ENCODE assay signal across 20 mouse cellular contexts in the genomic region with DNA sequence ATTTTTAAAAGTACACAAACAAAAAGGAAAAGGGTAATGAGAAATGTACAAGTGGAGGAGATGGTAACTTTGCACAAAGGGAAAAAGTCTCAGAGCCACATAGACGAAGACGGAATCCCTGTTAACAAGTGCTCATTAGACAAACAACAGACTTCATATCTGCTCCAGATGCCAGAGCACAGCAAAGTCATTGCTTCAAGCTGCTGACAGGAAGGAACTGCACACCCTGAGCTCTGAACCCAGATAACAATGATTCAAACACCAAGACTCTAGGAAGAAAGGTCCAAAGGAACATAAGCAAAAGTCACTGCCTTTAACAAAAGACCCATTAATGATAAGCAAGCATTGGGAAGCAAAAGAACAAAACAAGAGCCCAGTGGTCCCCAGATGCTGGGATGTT.
DNase-seq lines count a peak whose midpoint lies in the region; ATAC-seq and TF ChIP-seq lines count a peak whose summit lies in the region.
"Had no signal": no experiment of that assay in that cellular context is flagged by ENCODE, and none has a peak within 500 bp of the region (broad histone marks: within the 10 kb centered on the region; RNA-seq: fewer than 3 reads in every experiment).

No protein-coding gene starts in this region.

- no peak overlapping the region; the same call in 1 of the 2 replicates for H3K27ac ChIP-seq in heart, embryonic 10.5 days
- H3K27ac ChIP-seq in liver, postnatal 0 days (ENCODE audit: low read depth): no peak overlapping the region
- peak overlapping the region; percentile 56 for H3K27ac ChIP-seq in heart, postnatal 0 days (ENCODE audit: low read depth)
- H3K27ac ChIP-seq in midbrain, embryonic 16.5 days (ENCODE audit: low read length): no peak overlapping the region
- H3K27ac ChIP-seq: forebrain, embryonic 12.5 days; hindbrain, embryonic 10.5 days; hindbrain, postnatal 0 days; limb, embryonic 15.5 days; midbrain, embryonic 13.5 days had no signal

- TF ChIP-seq CTCF in liver, postnatal 0 days (IDR thresholded peaks at IDR 0.05; ENCODE audit: low read depth): no peak
- TF ChIP-seq CTCF in heart, postnatal 0 days (IDR thresholded peaks at IDR 0.05; ENCODE audit: low read depth): no peak

- no peak overlapping the region for H3K4me2 ChIP-seq in liver, postnatal 0 days (ENCODE audit: low read depth, low read length)
- H3K4me2 ChIP-seq in heart, postnatal 0 days (ENCODE audit: low read depth, low read length): no peak overlapping the region
- no peak overlapping the region for H3K4me2 ChIP-seq in midbrain, embryonic 16.5 days (ENCODE audit: low read length)
- H3K4me2 ChIP-seq: forebrain, embryonic 12.5 days; limb, embryonic 15.5 days; midbrain, embryonic 13.5 days had no signal

- peaks cover 21% of the 10 kb centered on the region for H3K4me1 ChIP-seq in heart, embryonic 10.5 days
- no peaks in the 10 kb centered on the region for H3K4me1 ChIP-seq in liver, postnatal 0 days (ENCODE audit: insufficient read depth)
- H3K4me1 ChIP-seq in heart, postnatal 0 days (ENCODE audit: control insufficient read depth, insufficient read depth): peaks cover 15% of the 10 kb centered on the region
- no peaks in the 10 kb centered on the region for H3K4me1 ChIP-seq in midbrain, embryonic 16.5 days (ENCODE audit: control insufficient read depth, insufficient read depth, low read length)
- H3K4me1 ChIP-seq: forebrain, embryonic 12.5 days; hindbrain, embryonic 10.5 days; limb, embryonic 15.5 days; midbrain, embryonic 13.5 days had no signal

- no peaks in the 10 kb centered on the region for H3K36me3 ChIP-seq in heart, embryonic 10.5 days
- H3K36me3 ChIP-seq in liver, postnatal 0 days (replicated peaks; ENCODE audit: insufficient read depth, low read length): no peaks in the 10 kb centered on the region
- no peaks in the 10 kb centered on the region for H3K36me3 ChIP-seq in heart, postnatal 0 days (replicated peaks; ENCODE audit: control insufficient read depth, insufficient read depth, low read length)
- H3K36me3 ChIP-seq in midbrain, embryonic 16.5 days (ENCODE audit: control insufficient read depth, insufficient read depth, low read length): no peaks in the 10 kb centered on the region
- H3K36me3 ChIP-seq: forebrain, embryonic 12.5 days; hindbrain, embryonic 10.5 days; limb, embryonic 15.5 days; midbrain, embryonic 13.5 days had no signal

- 8% methylated on average over 2 of the region's 2 CpGs for WGBS in heart, embryonic 10.5 days
- WGBS in liver, postnatal 0 days (ENCODE audit: insufficient replicate concordance): 43% methylated on average over 2 of the region's 2 CpGs
- 16% methylated on average over 2 of the region's 2 CpGs for WGBS in heart, postnatal 0 days
- WGBS in midbrain, embryonic 16.5 days: 95% methylated on average over 2 of the region's 2 CpGs

- no peak overlapping the region for H3K4me3 ChIP-seq in heart, embryonic 10.5 days
- no peak overlapping the region for H3K4me3 ChIP-seq in liver, postnatal 0 days (ENCODE audit: low read depth, low read length)
- no peak overlapping the region for H3K4me3 ChIP-seq in heart, postnatal 0 days (ENCODE audit: low read depth, low read length)
- no peak overlapping the region for H3K4me3 ChIP-seq in midbrain, embryonic 16.5 days (ENCODE audit: low read depth, low read length)
- H3K4me3 ChIP-seq: forebrain, embryonic 12.5 days; hindbrain, embryonic 10.5 days; limb, embryonic 15.5 days; midbrain, embryonic 13.5 days had no signal

- H3K9me3 ChIP-seq in heart, embryonic 10.5 days: no peaks in the 10 kb centered on the region
- no peaks in the 10 kb centered on the region for H3K9me3 ChIP-seq in liver, postnatal 0 days (ENCODE audit: low read length)
- H3K9me3 ChIP-seq in heart, postnatal 0 days (replicated peaks; ENCODE audit: control insufficient read depth, low read length): no peaks in the 10 kb centered on the region
- no peaks in the 10 kb centered on the region for H3K9me3 ChIP-seq in midbrain, embryonic 16.5 days (replicated peaks; ENCODE audit: control insufficient read depth, low read length, poor library complexity, severe bottlenecking)
- H3K9me3 ChIP-seq: forebrain, embryonic 12.5 days; hindbrain, embryonic 10.5 days; limb, embryonic 15.5 days; midbrain, embryonic 13.5 days had no signal

- peak; percentile 48; the same call in 1 of the 2 replicates for ATAC-seq in liver, postnatal 0 days
- peak; percentile 73 for ATAC-seq in heart, postnatal 0 days (ENCODE audit: insufficient read depth, low read depth)
- no peak for ATAC-seq in midbrain, embryonic 16.5 days
- ATAC-seq: hindbrain, postnatal 0 days; midbrain, embryonic 13.5 days had no signal

- H3K27me3 ChIP-seq in heart, embryonic 10.5 days (ENCODE audit: insufficient read depth, poor library complexity, severe bottlenecking): no peaks in the 10 kb centered on the region
- no peaks in the 10 kb centered on the region for H3K27me3 ChIP-seq in liver, postnatal 0 days (ENCODE audit: insufficient read depth, low read length)
- no peaks in the 10 kb centered on the region for H3K27me3 ChIP-seq in heart, postnatal 0 days (ENCODE audit: control insufficient read depth, insufficient read depth, low read length)
- no peaks in the 10 kb centered on the region for H3K27me3 ChIP-seq in midbrain, embryonic 16.5 days (ENCODE audit: control insufficient read depth, insufficient read depth, low read depth, low read length)
- H3K27me3 ChIP-seq: forebrain, embryonic 12.5 days; limb, embryonic 15.5 days; midbrain, embryonic 13.5 days had no signal

- DNase-seq in heart, embryonic 10.5 days (ENCODE audit: low spot score): peak; percentile 76
- DNase-seq in heart, adult 8-10 months (ENCODE audit: low spot score): no peak
- no peak for DNase-seq in liver, postnatal 0 days
- DNase-seq in liver: no peak
- peak; percentile 44 for DNase-seq in MEL-GATA-1-ER (ENCODE audit: extremely low read depth, low read depth)
- peak; percentile 57 for DNase-seq in heart, postnatal 0 days (ENCODE audit: low spot score)
- DNase-seq in kidney, postnatal 25 days: no peak
- DNase-seq: adrenal gland, adult 2 months; cerebellum, adult 8-10 months; gastrocnemius, postnatal 10 days; kidney, adult 18-20 months; kidney, postnatal 14 days; spleen, adult 18-20 months; thymus, postnatal 36 days had no signal

- H3K9ac ChIP-seq in liver, postnatal 0 days (replicated peaks): no peak overlapping the region
- H3K9ac ChIP-seq in heart, postnatal 0 days (replicated peaks; ENCODE audit: low read depth, low read length): no peak overlapping the region
- H3K9ac ChIP-seq in midbrain, embryonic 16.5 days (ENCODE audit: low read depth, low read length): no peak overlapping the region
- H3K9ac ChIP-seq: forebrain, embryonic 12.5 days; limb, embryonic 15.5 days; midbrain, embryonic 13.5 days had no signal

- peak; percentile 56 for TF ChIP-seq EP300 in liver, postnatal 0 days (IDR thresholded peaks at IDR 0.05; ENCODE audit: low read depth)
- TF ChIP-seq EP300 in heart, postnatal 0 days (IDR thresholded peaks at IDR 0.05; ENCODE audit: low read depth): no peak; the same call in 1 of the 2 replicates

Comparison
In these comparisons a context has a peak if more than half of its experiments do, and no peak if none do; other contexts are left out.
1. DNase-seq: peak in heart, embryonic 10.5 days (single experiment), MEL-GATA-1-ER (single experiment) and heart, postnatal 0 days (single experiment); none in heart, adult 8-10 months (single experiment), liver, postnatal 0 days (single experiment), liver (single experiment) and kidney, postnatal 25 days (0 of 2).